Mouse (Mus musculus): ENCODE measurements around the gene Spam1. TPM values are rescaled to one million over a fixed set of nuclear protein-coding genes. Genes with fewer than 3 reads are reported as not detected.

Spam1 gene
- not detected for polyA plus RNA-seq (2014; fragmentation: Illumina TruSeq; extraction: RNeasy Lipid Tissue Mini Kit (QIAGEN cat#74804); ENCODE audit: insufficient read depth, low read depth, low replicate concordance)

DNA sequence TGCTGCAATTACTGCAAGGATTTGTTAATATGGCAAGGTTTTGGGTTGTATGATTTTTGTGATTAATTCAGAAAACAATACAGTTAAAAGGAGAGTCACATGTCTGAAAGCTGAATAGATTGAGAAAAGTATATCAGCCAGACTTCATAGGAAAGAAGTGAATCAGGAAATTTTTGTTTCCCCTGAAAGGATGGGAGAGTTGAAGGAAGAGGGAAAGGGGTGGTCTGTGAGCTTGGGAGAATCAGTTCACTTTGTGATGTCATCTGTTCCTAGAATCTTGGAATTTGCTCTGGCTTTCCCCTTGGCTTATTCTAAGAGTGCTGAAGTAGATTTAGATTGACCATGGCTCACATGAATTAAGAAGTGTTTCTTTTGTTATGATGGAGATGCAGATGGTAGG, at the start of gene Spam1:
Spam1 (plus strand) TSS at position 301 of the 400 bp plus-strand sequence.

GRCm38 (mm10) chr6:24748029-24748428, 43.0 kb upstream of the Spam1 start, which contains the start of gene Hyal4:
TSS of gene Hyal4 (plus strand) at chr6:24748329.

Other genes with a start within 250 kb of the Spam1 start
- 4.3 TPM for gene Lmod2, start 193.4 kb upstream of the Spam1 start, polyA plus RNA-seq (2014; fragmentation: Illumina TruSeq; extraction: RNeasy Lipid Tissue Mini Kit (QIAGEN cat#74804); ENCODE audit: insufficient read depth, low read depth, low replicate concordance)
- gene Wasl, start 126.2 kb upstream of the Spam1 start, polyA plus RNA-seq (2014; fragmentation: Illumina TruSeq; extraction: RNeasy Lipid Tissue Mini Kit (QIAGEN cat#74804); ENCODE audit: insufficient read depth, low read depth, low replicate concordance), result 16.9 TPM
- gene Hyal6, start 57.9 kb upstream of the Spam1 start, polyA plus RNA-seq (2014; fragmentation: Illumina TruSeq; extraction: RNeasy Lipid Tissue Mini Kit (QIAGEN cat#74804); ENCODE audit: insufficient read depth, low read depth, low replicate concordance), result not detected
- not detected for gene Hyal4, start 42.9 kb upstream of the Spam1 start, polyA plus RNA-seq (2014; fragmentation: Illumina TruSeq; extraction: RNeasy Lipid Tissue Mini Kit (QIAGEN cat#74804); ENCODE audit: insufficient read depth, low read depth, low replicate concordance)
- not detected for gene Hyal5, start 66.8 kb downstream of the Spam1 start, polyA plus RNA-seq (2014; fragmentation: Illumina TruSeq; extraction: RNeasy Lipid Tissue Mini Kit (QIAGEN cat#74804); ENCODE audit: insufficient read depth, low read depth, low replicate concordance)
- 0.06 TPM for gene Tmem229a, start 165.1 kb downstream of the Spam1 start, polyA plus RNA-seq (2014; fragmentation: Illumina TruSeq; extraction: RNeasy Lipid Tissue Mini Kit (QIAGEN cat#74804); ENCODE audit: insufficient read depth, low read depth, low replicate concordance)